Mouse (Mus musculus): Measurements from ENCODE around the gene Pdpn. TPM values are rescaled to one million over a fixed set of nuclear protein-coding genes. Genes with fewer than 3 reads are reported as not detected.

Pdpn gene
- polyA plus RNA-seq, 1 experiment from 2014 or later: 35.4 TPM

GRCm38 (mm10) chr4:143302279-143302890 lies 3.0 kb upstream of the Pdpn start:
- peaks cover 12% of the 10 kb centered on the region for H3K4me1 ChIP-seq (ENCODE audit: control insufficient read depth, insufficient read depth, low read length)
- no peak overlapping the region for H3K9ac ChIP-seq (replicated peaks; ENCODE audit: low read depth, low read length)
- no peaks in the 10 kb centered on the region for H3K27me3 ChIP-seq (ENCODE audit: control insufficient read depth, insufficient read depth, low read length)
- no peak overlapping the region for H3K4me3 ChIP-seq (ENCODE audit: low read depth, low read length)
- H3K9me3 ChIP-seq (ENCODE audit: control insufficient read depth, low read depth, low read length): no peaks in the 10 kb centered on the region
- no peak for ATAC-seq (ENCODE audit: insufficient number of reproducible peaks, insufficient read depth, low FRiP score, low read depth)
- no peak overlapping the region for H3K4me2 ChIP-seq (replicated peaks; ENCODE audit: low read depth, low read length)
- 40% methylated on average over 11 of the region's 11 CpGs for WGBS
- H3K27ac ChIP-seq (ENCODE audit: low read length): no peak overlapping the region
- no peaks in the 10 kb centered on the region for H3K36me3 ChIP-seq (ENCODE audit: control insufficient read depth, insufficient read depth, low read length)

DNA sequence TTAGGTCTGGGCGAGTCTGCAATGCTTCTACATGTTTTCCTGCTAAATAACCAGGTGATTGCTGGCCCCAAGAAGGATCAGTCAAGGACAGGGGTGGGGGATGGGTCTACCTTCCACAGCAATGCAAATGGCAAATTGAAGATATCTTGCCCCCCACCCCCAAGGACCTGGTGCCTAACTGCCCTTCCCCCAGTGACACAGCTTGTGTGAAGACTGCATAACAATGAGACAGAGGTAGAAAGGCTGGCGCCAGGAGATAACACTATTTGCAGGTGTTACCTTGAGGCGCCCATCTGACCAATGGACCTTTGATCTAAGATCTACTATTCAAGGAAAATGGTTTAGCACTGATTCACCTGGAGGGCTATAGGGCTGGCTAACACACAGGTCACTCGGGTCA lies 2.5 kb upstream of the Pdpn start:
- Histone ChIP-seq H3K27ac (ENCODE audit: low read length) (no peak overlapping the region), H3K4me1 (ENCODE audit: control insufficient read depth, insufficient read depth, low read length) (peaks cover 12% of the 10 kb centered on the region), H3K4me3 (ENCODE audit: low read depth, low read length) (no peak overlapping the region), H3K9ac (replicated peaks; ENCODE audit: low read depth, low read length) (no peak overlapping the region), H3K36me3 (ENCODE audit: control insufficient read depth, insufficient read depth, low read length) (no peaks in the 10 kb centered on the region), H3K4me2 (replicated peaks; ENCODE audit: low read depth, low read length) (no peak overlapping the region), H3K27me3 (ENCODE audit: control insufficient read depth, insufficient read depth, low read length) (no peaks in the 10 kb centered on the region), H3K9me3 (ENCODE audit: control insufficient read depth, low read depth, low read length) (no peaks in the 10 kb centered on the region)
- WGBS: 52% methylated on average over 4 of the region's 4 CpGs
- ATAC-seq (ENCODE audit: insufficient number of reproducible peaks, insufficient read depth, low FRiP score, low read depth): no peak

- peaks cover 12% of the 10 kb centered on the region for H3K4me1 ChIP-seq (ENCODE audit: control insufficient read depth, insufficient read depth, low read length)
- no peak overlapping the region for H3K27ac ChIP-seq (ENCODE audit: low read length)
- H3K36me3 ChIP-seq (ENCODE audit: control insufficient read depth, insufficient read depth, low read length): no peaks in the 10 kb centered on the region
- H3K4me3 ChIP-seq (ENCODE audit: low read depth, low read length): no peak overlapping the region
- ATAC-seq (ENCODE audit: insufficient number of reproducible peaks, insufficient read depth, low FRiP score, low read depth): no peak
- H3K9ac ChIP-seq (replicated peaks; ENCODE audit: low read depth, low read length): no peak overlapping the region
- H3K27me3 ChIP-seq (ENCODE audit: control insufficient read depth, insufficient read depth, low read length): no peaks in the 10 kb centered on the region
- no peaks in the 10 kb centered on the region for H3K9me3 ChIP-seq (ENCODE audit: control insufficient read depth, low read depth, low read length)
- no peak overlapping the region for H3K4me2 ChIP-seq (replicated peaks; ENCODE audit: low read depth, low read length)
- 64% methylated on average over 5 of the region's 5 CpGs for WGBS
These were observed 1.7 kb upstream of the Pdpn start for GRCm38 (mm10) chr4:143301042-143301441.

- Histone ChIP-seq H3K4me1 (ENCODE audit: control insufficient read depth, insufficient read depth, low read length) (peaks cover 12% of the 10 kb centered on the region), H3K9ac (replicated peaks; ENCODE audit: low read depth, low read length) (no peak overlapping the region), H3K9me3 (ENCODE audit: control insufficient read depth, low read depth, low read length) (no peaks in the 10 kb centered on the region), H3K4me3 (ENCODE audit: low read depth, low read length) (peak overlapping the region; percentile 36; the same call in 1 of the 2 replicates), H3K4me2 (replicated peaks; ENCODE audit: low read depth, low read length) (peak overlapping the region; percentile 75), H3K36me3 (ENCODE audit: control insufficient read depth, insufficient read depth, low read length) (no peaks in the 10 kb centered on the region), H3K27ac (ENCODE audit: low read length) (no peak overlapping the region), H3K27me3 (ENCODE audit: control insufficient read depth, insufficient read depth, low read length) (no peaks in the 10 kb centered on the region)
- no peak for ATAC-seq (ENCODE audit: insufficient number of reproducible peaks, insufficient read depth, low FRiP score, low read depth)
- WGBS: 8% methylated on average over 12 of the region's 12 CpGs
These were observed 837 bp upstream of the Pdpn start for GRCm38 (mm10) chr4:143300113-143300688.

DNA sequence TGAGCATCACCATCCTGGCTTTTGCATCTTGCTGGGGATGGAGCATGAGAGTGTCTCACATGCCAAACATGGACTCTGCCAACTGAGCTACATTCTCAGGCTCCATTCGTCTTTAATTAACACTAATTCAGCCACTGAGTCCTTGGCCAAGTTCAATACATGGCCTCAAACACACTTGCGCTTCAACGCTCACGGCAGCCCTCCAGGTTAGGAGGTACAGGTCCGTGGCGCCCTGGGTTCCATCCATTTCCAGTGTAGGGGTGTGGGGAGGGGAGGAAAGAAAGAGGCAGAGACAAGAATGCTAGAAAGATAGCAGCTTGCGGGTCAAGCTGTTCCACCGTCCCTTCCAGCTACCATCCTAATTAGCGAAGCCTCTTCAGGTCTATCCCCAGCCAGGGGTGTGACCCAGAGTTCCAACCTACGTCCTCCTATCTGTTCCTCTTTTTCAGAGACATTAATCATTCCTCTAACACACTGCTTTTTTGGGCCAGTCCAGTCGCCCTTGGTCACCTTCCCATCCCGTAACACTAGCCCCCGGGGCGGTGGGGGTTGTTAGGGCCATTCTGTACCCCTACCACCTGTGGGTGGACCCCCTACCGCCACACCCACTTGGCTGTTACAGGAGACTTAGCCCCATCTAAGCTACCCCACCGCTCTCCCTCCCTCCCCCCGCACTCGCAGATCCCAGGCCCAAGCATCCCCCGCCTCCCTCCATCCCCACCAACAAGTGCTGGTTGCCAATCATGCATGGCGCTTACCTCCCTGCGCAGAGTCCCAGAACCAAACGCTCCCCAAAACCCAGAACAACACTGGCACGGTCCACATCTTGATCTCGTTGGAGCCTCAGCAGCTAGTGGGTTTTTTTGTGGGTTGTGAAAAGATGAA lies 691 bp downstream of the Pdpn start:
- H3K36me3 ChIP-seq (ENCODE audit: control insufficient read depth, insufficient read depth, low read length): no peaks in the 10 kb centered on the region
- 8% methylated on average over 24 of the region's 24 CpGs for WGBS
- no peak for ATAC-seq (ENCODE audit: insufficient number of reproducible peaks, insufficient read depth, low FRiP score, low read depth)
- peak overlapping the region; percentile 75 for H3K4me2 ChIP-seq (replicated peaks; ENCODE audit: low read depth, low read length)
- H3K9me3 ChIP-seq (ENCODE audit: control insufficient read depth, low read depth, low read length): no peaks in the 10 kb centered on the region
- H3K4me3 ChIP-seq (ENCODE audit: low read depth, low read length): peak overlapping the region; percentile 36
- no peaks in the 10 kb centered on the region for H3K27me3 ChIP-seq (ENCODE audit: control insufficient read depth, insufficient read depth, low read length)
- H3K9ac ChIP-seq (replicated peaks; ENCODE audit: low read depth, low read length): peak overlapping the region; percentile 18; the same call in 1 of the 2 replicates
- H3K4me1 ChIP-seq (ENCODE audit: control insufficient read depth, insufficient read depth, low read length): peaks cover 12% of the 10 kb centered on the region
- no peak overlapping the region for H3K27ac ChIP-seq (ENCODE audit: low read length)

- Histone ChIP-seq H3K27ac (ENCODE audit: low read length) (peak overlapping the region; percentile 69), H3K9me3 (ENCODE audit: control insufficient read depth, low read depth, low read length) (no peaks in the 10 kb centered on the region), H3K27me3 (ENCODE audit: control insufficient read depth, insufficient read depth, low read length) (no peaks in the 10 kb centered on the region), H3K4me3 (ENCODE audit: low read depth, low read length) (no peak overlapping the region), H3K4me1 (ENCODE audit: control insufficient read depth, insufficient read depth, low read length) (peaks cover 12% of the 10 kb centered on the region), H3K9ac (replicated peaks; ENCODE audit: low read depth, low read length) (no peak overlapping the region), H3K4me2 (replicated peaks; ENCODE audit: low read depth, low read length) (peak overlapping the region; percentile 33), H3K36me3 (ENCODE audit: control insufficient read depth, insufficient read depth, low read length) (no peaks in the 10 kb centered on the region)
- 14% methylated on average over 12 of the region's 12 CpGs for WGBS
- ATAC-seq (ENCODE audit: insufficient number of reproducible peaks, insufficient read depth, low FRiP score, low read depth): no peak
These were observed 2.3 kb downstream of the Pdpn start for GRCm38 (mm10) chr4:143297016-143297556.

GRCm38 (mm10) chr4:143296153-143296552 lies 3.2 kb downstream of the Pdpn start:
- 61% methylated on average over 5 of the region's 5 CpGs for WGBS
- no peak for ATAC-seq (ENCODE audit: insufficient number of reproducible peaks, insufficient read depth, low FRiP score, low read depth)
- Histone ChIP-seq H3K4me3 (ENCODE audit: low read depth, low read length) (no peak overlapping the region), H3K27ac (ENCODE audit: low read length) (no peak overlapping the region; the same call in 1 of the 2 replicates), H3K27me3 (ENCODE audit: control insufficient read depth, insufficient read depth, low read length) (no peaks in the 10 kb centered on the region), H3K4me1 (ENCODE audit: control insufficient read depth, insufficient read depth, low read length) (peaks cover 12% of the 10 kb centered on the region), H3K36me3 (ENCODE audit: control insufficient read depth, insufficient read depth, low read length) (no peaks in the 10 kb centered on the region), H3K9ac (replicated peaks; ENCODE audit: low read depth, low read length) (no peak overlapping the region), H3K4me2 (replicated peaks; ENCODE audit: low read depth, low read length) (no peak overlapping the region), H3K9me3 (ENCODE audit: control insufficient read depth, low read depth, low read length) (no peaks in the 10 kb centered on the region)

GRCm38 (mm10) chr4:143294324-143294723 lies 5.0 kb downstream of the Pdpn start:
- Histone ChIP-seq H3K4me2 (replicated peaks; ENCODE audit: low read depth, low read length) (no peak overlapping the region), H3K27ac (ENCODE audit: low read length) (peak overlapping the region; percentile 28; the same call in 1 of the 2 replicates), H3K4me3 (ENCODE audit: low read depth, low read length) (no peak overlapping the region), H3K9me3 (ENCODE audit: control insufficient read depth, low read depth, low read length) (no peaks in the 10 kb centered on the region), H3K36me3 (ENCODE audit: control insufficient read depth, insufficient read depth, low read length) (no peaks in the 10 kb centered on the region), H3K9ac (replicated peaks; ENCODE audit: low read depth, low read length) (no peak overlapping the region), H3K4me1 (ENCODE audit: control insufficient read depth, insufficient read depth, low read length) (peaks cover 7% of the 10 kb centered on the region), H3K27me3 (ENCODE audit: control insufficient read depth, insufficient read depth, low read length) (no peaks in the 10 kb centered on the region)
- no peak for ATAC-seq (ENCODE audit: insufficient number of reproducible peaks, insufficient read depth, low FRiP score, low read depth)
- 57% methylated on average over 6 of the region's 6 CpGs for whole genome bisulfite sequencing

All from stomach, embryonic 14.5 days (tissue).